Mouse (Mus musculus) thymus, postnatal 36 days (tissue): ENCODE results near the gene Cacna2d3.

ENCODE experiments used
- DNase-seq, 2 experiments: peaks; one replicate each; pipeline ENCODE4 v3.0.0; 2022; ENCODE audit warnings: mixed read lengths in 2 of 2

The Cacna2d3 gene

GRCm38 (mm10) chr14:28907659-28908058 lies 814.0 kb downstream of the Cacna2d3 start:
- no peak for DNase-seq

- no peak for DNase-seq
These were observed 829.1 kb downstream of the Cacna2d3 start for GRCm38 (mm10) chr14:28892530-28892929.

GRCm38 (mm10) chr14:28887373-28887772 lies 834.3 kb downstream of the Cacna2d3 start:
- no peak for DNase-seq

- DNase-seq, result no peak
These were observed 835.0 kb downstream of the Cacna2d3 start for GRCm38 (mm10) chr14:28886661-28887060.

GRCm38 (mm10) chr14:28870983-28871382 lies 850.7 kb downstream of the Cacna2d3 start:
- no peak for DNase-seq

GRCm38 (mm10) chr14:28870382-28870781 lies 851.3 kb downstream of the Cacna2d3 start:
- no peak for DNase-seq

GRCm38 (mm10) chr14:28864925-28865324 lies 856.7 kb downstream of the Cacna2d3 start:
- DNase-seq, result no peak

- no peak for DNase-seq
These were observed 860.5 kb downstream of the Cacna2d3 start for GRCm38 (mm10) chr14:28861142-28861541.
